Mouse (Mus musculus) cerebellum, postnatal 36 days (tissue): Measurements from ENCODE around the gene Phf21a.

Experiments used
- DNase-seq, 2 experiments: peaks; one replicate each; pipeline ENCODE4 v3.0.0; 2021 to 2022; ENCODE audit warnings: mixed read lengths in 2 of 2

Gene Phf21a

DNA sequence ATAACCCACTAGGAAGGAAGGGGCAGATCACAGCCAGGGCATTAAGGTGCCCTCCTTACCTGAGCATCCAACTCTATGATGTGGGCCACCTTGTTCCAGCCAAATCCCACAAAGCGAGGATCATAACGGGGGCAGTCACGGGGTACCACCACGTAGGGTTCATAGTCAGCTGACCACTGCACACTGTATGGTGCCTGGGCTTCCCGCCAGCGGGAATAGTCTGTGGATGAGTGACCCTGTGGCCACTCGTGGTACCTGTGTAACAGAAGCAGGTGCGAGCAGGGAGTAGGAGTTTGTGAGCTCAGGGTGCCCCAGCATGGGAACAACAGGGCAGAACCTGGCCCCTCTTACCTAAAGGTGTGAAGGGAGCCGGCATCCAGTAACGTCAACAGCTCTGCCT is 272.7 kb downstream of the Phf21a start:
- DNase-seq, result no peak

DNA sequence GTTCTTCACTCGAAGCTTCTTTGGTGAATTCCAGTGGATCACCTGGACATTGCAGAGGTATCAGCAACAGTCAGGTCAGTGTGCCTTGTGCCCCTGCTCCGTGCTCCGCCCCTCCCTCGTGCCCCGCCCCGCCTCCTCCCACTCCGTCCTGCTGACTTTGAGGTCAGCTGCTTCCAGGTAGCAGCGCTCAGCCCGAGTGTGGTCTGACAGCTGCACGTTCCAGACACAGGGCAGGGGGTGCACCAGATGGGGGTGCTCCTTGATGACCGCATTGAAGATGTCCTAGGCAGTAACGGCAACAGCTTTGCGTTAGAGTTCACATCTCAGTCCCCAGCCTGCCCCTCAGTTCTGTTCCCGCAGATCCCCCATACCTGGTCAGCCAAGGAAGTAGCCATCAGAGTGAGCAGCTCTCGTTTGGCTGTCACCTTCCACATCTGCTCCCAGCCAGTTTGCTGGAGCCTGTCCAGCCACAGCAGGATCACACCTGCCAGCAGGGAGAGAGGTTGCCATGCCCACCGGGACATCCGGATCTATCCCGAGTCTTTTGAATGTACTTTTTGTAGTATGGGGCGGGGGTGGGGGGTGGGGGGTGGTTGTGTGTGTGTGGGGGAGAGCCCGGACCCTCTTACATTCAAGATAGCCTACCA is 274.6 kb downstream of the Phf21a start:
- no peak for DNase-seq

DNA sequence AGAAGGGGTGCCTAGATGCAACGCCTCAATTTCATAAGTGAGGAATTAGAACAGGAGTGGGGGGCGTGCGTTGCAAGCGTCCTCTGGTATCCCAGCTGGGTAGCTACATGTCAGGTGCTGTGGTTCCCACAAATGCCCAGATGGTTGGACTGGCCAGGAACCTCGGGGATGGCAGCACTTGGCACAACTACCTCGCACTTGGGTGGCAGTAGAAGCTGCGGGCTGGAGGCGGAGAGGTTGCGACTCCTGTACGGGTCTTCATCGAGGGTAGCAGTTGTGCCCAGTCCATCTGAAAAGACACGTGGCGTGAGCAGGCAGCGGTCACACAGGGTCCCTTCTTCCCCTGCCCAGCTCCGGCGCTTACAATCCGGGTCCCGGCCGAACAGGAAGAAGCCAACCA is 277.5 kb downstream of the Phf21a start:
- DNase-seq, result peak in 1 of 2 experiments; percentile 21

DNA sequence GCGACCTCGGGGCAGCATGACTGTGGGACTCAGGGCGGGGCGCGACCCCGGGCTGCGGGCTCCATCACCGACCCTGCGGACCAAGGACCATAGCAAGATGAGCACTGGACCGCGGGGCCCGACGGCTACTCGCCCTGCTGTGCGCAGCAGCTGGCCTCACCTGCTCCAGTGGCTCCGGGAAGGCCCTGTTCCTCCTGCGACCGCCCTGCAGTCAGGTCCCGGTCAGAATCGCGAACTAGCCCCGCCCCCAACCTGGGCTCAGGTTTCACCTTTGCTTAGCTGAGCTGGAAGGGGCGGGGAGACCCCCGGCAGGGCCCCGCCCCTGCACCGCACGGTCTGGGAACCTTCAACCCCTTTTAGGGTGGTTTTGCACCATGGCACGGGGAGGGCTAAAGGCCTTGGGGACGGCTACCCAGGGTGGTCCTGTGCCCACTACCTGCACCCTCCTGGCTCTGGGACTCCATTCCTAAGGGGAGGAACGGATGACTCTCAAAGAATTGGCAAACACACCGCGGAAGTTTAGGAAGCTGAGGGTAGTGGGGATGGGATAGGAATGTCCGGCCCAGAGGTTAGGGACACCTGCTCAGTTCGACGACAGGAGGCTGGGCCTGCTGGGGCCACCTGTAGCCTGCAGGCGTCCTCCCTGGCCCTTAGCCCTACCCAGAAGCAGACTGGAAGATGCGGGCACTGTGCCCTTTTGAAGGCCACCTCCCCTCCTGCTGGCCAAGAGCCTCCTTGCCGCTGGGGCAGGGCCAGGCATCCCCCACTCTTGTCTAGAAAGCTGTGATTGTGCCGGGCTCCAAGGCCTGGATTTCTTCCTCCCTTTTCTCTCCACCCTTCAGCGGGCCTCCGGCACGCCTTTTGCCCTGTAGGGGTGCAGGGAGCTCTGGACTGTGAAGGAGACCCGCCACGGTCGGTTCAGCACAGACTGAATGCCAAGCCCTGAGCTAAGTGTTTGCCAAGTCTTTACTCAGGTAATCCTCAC is 278.2 kb downstream of the Phf21a start:
- DNase-seq, result peak in 1 of 2 experiments; percentile 33

DNA sequence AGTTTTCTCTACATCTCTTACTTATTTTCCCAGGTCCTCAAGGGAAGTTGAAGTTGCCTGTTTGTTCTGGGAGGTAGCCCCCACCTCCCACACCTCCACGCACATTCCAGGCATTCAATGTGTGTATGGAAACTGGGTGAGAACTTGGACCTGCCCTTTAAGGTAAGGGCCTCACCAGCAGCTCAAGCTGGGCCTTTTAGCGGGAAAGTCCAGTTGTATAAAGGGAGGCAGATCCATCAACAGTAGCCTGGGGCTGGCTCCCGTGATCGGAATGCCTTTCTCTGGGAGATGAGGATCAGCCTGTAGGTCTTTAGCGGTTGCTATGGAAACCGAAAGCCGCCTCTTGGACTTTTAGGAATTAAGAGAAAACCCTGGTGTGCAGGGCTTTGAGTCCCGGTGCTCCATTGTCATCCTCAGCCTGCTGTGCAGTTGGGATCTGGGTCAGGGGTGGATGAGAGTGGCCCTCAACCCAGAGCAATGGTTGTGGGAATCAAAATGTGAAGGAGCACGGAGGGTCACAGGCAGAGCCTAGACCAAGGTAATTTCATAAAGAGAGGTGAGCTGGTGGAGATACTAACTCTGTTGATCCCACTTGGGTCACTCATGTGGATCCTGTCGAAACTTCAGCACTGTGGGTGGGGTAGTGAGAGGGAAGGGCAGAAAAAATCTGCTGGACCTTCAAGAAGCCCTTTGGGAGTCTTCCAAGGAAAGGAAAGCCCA is 279.2 kb downstream of the Phf21a start:
- no peak for DNase-seq

GRCm38 (mm10) chr2:92372767-92373436 is 280.0 kb downstream of the Phf21a start:
- peak in 1 of 2 experiments; percentile 50 for DNase-seq

GRCm38 (mm10) chr2:92373437-92373813 is 280.5 kb downstream of the Phf21a start:
- DNase-seq, result no peak

GRCm38 (mm10) chr2:92374514-92374913 is 281.6 kb downstream of the Phf21a start, which contains the start of the genes Pex16 and Large2:
Gene Pex16 (plus strand): TSS chr2:92374676.
Gene Large2 (minus strand): TSS chr2:92374869.
- DNase-seq, result peak in 1 of 2 experiments; percentile 52

DNA sequence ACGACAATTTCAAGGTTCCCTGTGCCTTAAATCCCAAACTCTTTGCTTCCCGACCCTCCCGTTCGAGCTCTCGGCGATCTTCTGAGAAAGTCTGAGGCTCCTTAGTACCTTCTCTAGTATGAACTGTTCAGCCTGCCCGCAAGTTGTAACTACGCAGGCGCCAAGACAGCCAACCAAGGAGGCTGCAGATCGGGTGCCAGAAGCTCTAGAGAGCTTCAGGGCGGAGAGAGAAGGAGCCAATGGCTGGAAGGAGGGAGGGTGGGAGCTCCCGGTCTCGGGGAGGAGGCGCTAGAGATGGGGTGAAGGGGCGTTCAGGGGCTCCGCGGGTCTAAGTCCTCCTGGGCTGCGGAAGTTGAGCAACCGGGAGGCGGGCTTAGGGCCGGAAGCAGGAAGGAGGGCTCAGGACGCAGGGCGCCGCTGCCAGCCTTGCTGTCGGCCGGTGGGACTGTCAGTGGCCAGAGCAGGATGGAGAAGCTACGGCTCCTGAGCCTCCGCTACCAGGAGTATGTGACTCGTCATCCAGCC is 282.2 kb downstream of the Phf21a start:
- peak; percentile 90 to 92 for DNase-seq

DNA sequence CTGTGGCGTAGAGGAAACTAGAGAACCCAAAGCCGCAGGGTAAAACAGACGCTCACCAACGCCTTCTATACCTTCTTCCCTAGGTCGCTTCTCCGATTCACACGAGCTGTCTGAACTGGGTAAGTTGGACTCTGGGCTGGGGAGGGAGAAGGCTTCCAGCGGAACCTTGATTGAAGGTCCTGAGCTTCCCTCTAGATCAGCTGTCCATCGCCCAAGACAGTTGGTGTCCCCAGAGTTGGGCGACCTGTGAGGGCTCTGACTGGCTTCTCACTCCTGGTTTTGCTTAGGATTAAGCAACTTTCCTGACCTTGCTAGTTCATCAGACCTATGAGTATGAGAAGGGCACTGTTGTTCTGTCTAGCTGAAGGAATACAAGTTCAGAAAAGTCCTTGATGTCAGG is 282.9 kb downstream of the Phf21a start:
- DNase-seq, result no peak

DNA sequence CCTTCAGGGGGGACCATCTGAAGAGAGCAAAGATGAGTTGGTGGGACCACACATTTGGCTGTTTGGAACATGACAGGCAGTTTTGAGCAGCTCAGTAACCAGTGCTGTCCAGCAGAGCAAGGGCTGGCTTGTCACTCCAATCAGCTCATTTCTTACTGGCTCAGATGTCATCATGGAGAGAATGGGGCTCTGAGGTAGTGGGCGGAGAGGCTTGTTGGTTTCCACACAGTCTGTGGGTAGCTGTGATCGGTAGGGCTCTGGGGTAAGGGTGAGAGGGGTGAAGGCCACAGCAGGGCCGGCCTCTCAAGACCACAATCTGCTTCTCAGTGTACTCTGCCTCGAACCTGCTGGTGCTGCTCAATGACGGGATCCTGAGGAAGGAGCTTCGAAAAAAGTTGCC is 283.4 kb downstream of the Phf21a start:
- DNase-seq, result no peak

- no peak for DNase-seq
Observed at GRCm38 (mm10) chr2:92377320-92377719, 284.4 kb downstream of the Phf21a start.

GRCm38 (mm10) chr2:92379783-92380494 is 287.0 kb downstream of the Phf21a start:
- DNase-seq, result no peak

DNA sequence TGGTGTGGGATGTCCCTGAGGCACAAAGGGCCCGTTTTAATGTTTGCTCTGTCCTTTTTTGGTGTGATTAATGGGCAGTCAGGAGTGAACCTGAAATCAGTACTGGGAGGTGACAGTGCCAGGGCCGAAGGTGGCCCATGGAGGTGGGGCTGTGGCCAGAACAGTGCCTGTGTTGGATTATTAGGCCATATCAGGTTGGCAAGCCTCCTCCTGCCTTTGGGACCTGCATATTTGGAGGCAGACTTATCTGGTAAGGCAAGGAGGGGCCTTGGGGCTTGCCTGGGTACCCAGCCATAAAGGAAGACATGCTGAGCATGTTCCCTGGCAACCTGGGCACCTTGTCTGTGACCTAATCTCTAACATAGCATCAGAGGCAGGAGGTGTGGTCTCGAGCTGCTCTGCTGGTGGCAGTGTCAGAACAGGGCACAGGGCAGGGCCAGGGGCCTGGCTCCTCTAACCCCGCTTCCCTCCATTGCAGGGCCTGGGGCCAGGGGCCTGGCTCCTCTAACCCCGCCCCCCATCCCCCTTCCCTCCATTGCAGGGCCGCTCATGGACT is 287.7 kb downstream of the Phf21a start:
- no peak for DNase-seq

DNA sequence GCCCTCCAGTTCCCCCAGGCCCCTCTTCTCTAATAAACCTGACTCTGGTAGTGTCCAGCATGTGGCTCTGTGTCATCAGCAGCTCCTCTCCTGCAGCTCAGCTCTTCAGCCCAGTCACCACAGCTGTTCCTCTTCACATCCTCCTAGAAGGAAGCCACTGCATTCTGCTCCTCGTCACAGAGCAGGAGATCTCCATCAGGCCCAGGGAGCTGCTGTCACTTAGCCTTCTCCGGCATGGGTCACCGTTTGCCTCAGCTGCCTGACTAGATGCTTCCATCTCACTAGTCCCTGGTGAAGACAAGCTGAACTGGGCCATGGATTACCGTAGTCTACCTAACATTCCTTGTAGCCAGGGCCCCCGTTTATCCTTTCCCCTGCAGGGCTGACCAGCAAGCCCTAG is 288.2 kb downstream of the Phf21a start:
- no peak for DNase-seq

GRCm38 (mm10) chr2:92381901-92382588 is 289.1 kb downstream of the Phf21a start, which contains the start of gene 1700029I15Rik:
Gene 1700029I15Rik (plus strand): TSS chr2:92382538.
- peak; percentile 49 to 58 for DNase-seq

- DNase-seq, result no peak
Observed at GRCm38 (mm10) chr2:92382759-92383158, 289.8 kb downstream of the Phf21a start.

DNA sequence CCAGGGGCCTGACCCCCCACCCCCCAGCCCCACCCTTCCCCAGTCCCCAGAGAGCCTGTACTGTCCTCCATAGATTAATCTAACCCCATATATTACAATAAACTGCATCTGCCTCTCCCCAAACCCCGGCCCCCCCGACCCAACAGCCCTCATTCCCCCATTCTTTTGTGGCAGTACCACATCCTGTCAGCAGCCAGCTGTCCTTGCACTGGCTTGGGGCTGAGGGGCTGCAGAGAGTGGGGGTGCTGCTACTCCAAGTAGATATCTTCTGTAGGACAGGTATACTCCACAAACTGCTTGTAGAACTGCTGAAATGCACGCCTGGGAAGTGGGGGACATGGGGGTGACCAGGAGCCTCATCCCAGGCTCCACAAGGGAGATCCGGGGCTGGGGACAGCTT is 291.2 kb downstream of the Phf21a start:
- DNase-seq, result no peak

- peak in 1 of 2 experiments; percentile 42 for DNase-seq
Observed at GRCm38 (mm10) chr2:92385113-92386051, 292.5 kb downstream of the Phf21a start.
